19 mouse cellular contexts compared by ENCODE assay signal in genomic region chr13:59609885-59610284, GRCm38 (mm10).
"Had no signal": no experiment of that assay in that cellular context is flagged by ENCODE, and none has a peak within 500 bp of the region (broad histone marks: within the 10 kb centered on the region; RNA-seq: fewer than 3 reads in every experiment).

No protein-coding gene starts in this region.

- H3K27ac ChIP-seq: layer of hippocampus, adult 2 months; limb, embryonic 10.5 days; limb, embryonic 13.5 days; liver, embryonic 12.5 days; liver, embryonic 15.5 days; lung, embryonic 15.5 days; midbrain, embryonic 10.5 days; midbrain, embryonic 13.5 days had no signal

- ATAC-seq: liver, embryonic 12.5 days; midbrain, embryonic 13.5 days; midbrain, embryonic 16.5 days had no signal

- H3K4me2 ChIP-seq: limb, embryonic 13.5 days; liver, embryonic 12.5 days; liver, embryonic 15.5 days; lung, embryonic 15.5 days; midbrain, embryonic 13.5 days had no signal

- H3K4me1 ChIP-seq: limb, embryonic 10.5 days; limb, embryonic 13.5 days; lung, embryonic 15.5 days; midbrain, embryonic 10.5 days; midbrain, embryonic 13.5 days had no signal

- H3K9ac ChIP-seq: limb, embryonic 13.5 days; liver, embryonic 12.5 days; liver, embryonic 15.5 days; lung, embryonic 15.5 days; midbrain, embryonic 13.5 days had no signal

- H3K9me3 ChIP-seq: limb, embryonic 10.5 days; limb, embryonic 13.5 days; liver, embryonic 12.5 days; liver, embryonic 15.5 days; lung, embryonic 15.5 days; megakaryocyte, embryonic 14.5 days; midbrain, embryonic 10.5 days; midbrain, embryonic 13.5 days had no signal

- H3K4me3 ChIP-seq: layer of hippocampus, adult 2 months; limb, embryonic 10.5 days; limb, embryonic 13.5 days; liver, embryonic 12.5 days; liver, embryonic 15.5 days; lung, embryonic 15.5 days; megakaryocyte, embryonic 14.5 days; midbrain, embryonic 10.5 days; midbrain, embryonic 13.5 days; myocyte had no signal

- H3K27me3 ChIP-seq: limb, embryonic 13.5 days; liver, embryonic 12.5 days; liver, embryonic 15.5 days; lung, embryonic 15.5 days; midbrain, embryonic 13.5 days had no signal

- DNase-seq: kidney, postnatal 25 days; layer of hippocampus, adult 9-11 months; liver; lung, adult 18-20 months; lung, postnatal 10 days; lung, postnatal 36 days; thymus, adult 18-20 months; thymus, postnatal 36 days had no signal
